Mouse (Mus musculus): ENCODE data around the gene Nes. TPM values are rescaled to one million over a fixed set of nuclear protein-coding genes. Genes with fewer than 3 reads are reported as not detected.
A peak's percentile ranks its signal among the peaks of the same experiment; 100 is the strongest.

The Nes gene
- polyA plus RNA-seq, 1 experiment from 2014 or later, result 28.8 TPM

- H3K9me3 ChIP-seq, result no peaks in the 10 kb centered on the region
- H3K36me3 ChIP-seq, result peaks cover 35% of the 10 kb centered on the region
- 45% methylated on average over 3 of the region's 3 CpGs for WGBS
- peak overlapping the region; percentile 93 for H3K27ac ChIP-seq
- H3K4me1 ChIP-seq, result peaks cover 73% of the 10 kb centered on the region
- DNase-seq (ENCODE audit: low spot score), result no peak
- no peaks in the 10 kb centered on the region for H3K27me3 ChIP-seq (ENCODE audit: insufficient read depth, poor library complexity, severe bottlenecking)
- H3K4me3 ChIP-seq, result no peak overlapping the region
These were observed 9.2 kb downstream of the Nes start for GRCm38 (mm10) chr3:87980085-87980484.

DNA sequence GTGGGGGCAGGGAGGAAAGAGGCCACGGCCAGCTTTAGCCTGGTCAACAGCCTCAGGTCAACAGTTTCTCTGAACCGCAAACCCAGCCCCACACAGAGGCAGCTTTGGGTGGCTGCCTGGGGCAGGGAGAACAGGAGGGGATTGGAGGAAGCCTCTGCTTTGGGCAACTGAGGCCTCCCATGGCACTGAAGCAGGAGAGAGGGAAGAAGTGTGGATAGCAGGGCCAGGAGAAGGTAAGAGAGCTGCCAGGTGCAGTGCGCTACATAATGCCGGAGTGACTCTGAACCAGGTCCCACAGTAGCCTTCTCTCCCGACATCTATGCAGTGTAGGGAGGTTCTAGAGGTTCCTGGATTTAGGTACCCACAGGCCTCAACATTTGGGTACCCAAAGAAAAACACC lies 9.8 kb downstream of the Nes start:
- H3K9me3 ChIP-seq, result no peaks in the 10 kb centered on the region; the same call in 1 of the 2 replicates
- no peak for DNase-seq (ENCODE audit: low spot score)
- peaks cover 28% of the 10 kb centered on the region for H3K36me3 ChIP-seq
- H3K27ac ChIP-seq, result peak overlapping the region; percentile 93
- H3K27me3 ChIP-seq (ENCODE audit: insufficient read depth, poor library complexity, severe bottlenecking), result no peaks in the 10 kb centered on the region
- H3K4me1 ChIP-seq, result peaks cover 80% of the 10 kb centered on the region
- H3K4me3 ChIP-seq, result no peak overlapping the region
- WGBS, result 57% methylated on average over 5 of the region's 5 CpGs

DNA sequence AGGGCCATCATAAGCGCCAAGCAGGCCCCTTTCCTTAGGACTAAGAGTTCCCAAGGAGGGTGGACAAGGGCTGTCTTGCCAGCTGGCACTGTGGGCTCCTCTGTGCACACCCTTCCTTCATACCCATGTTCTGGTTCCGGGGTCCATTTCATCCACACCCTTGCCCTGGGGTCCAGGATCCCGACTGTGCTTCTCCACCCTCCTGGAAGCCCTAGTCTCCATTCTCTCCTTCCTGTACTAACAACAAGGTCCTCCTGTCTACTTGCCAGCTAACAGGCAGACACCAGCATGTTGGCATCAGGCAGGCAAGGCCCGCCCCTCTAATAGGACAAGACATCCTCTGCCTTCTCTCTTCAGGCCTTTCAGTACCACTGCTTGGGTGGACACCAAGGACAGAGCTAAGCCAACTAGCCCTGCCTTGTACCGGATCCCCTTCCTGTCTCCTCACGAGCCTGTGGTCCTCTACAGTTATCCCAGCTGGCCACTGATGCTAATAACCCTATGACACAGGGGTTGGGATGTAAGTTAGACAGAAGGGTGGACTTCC lies 10.4 kb downstream of the Nes start:
- Histone ChIP-seq H3K27me3 (ENCODE audit: insufficient read depth, poor library complexity, severe bottlenecking) (no peaks in the 10 kb centered on the region), H3K9me3 (no peaks in the 10 kb centered on the region; the same call in 1 of the 2 replicates), H3K4me3 (no peak overlapping the region), H3K4me1 (peaks cover 85% of the 10 kb centered on the region), H3K27ac (peak overlapping the region; percentile 93), H3K36me3 (peaks cover 23% of the 10 kb centered on the region)
- no peak for DNase-seq (ENCODE audit: low spot score)
- WGBS, result 83% methylated on average over 6 of the region's 6 CpGs

GRCm38 (mm10) chr3:87981894-87982835 lies 11.3 kb downstream of the Nes start:
- Histone ChIP-seq H3K36me3 (peaks cover 14% of the 10 kb centered on the region), H3K4me1 (peaks cover 94% of the 10 kb centered on the region), H3K9me3 (no peaks in the 10 kb centered on the region; the same call in 1 of the 2 replicates), H3K4me3 (peak overlapping the region; percentile 44), H3K27ac (peak overlapping the region; percentile 93), H3K27me3 (ENCODE audit: insufficient read depth, poor library complexity, severe bottlenecking) (no peaks in the 10 kb centered on the region)
- DNase-seq (ENCODE audit: low spot score), result no peak
- 23% methylated on average over 12 of the region's 12 CpGs for WGBS

GRCm38 (mm10) chr3:87982836-87983601 lies 12.1 kb downstream of the Nes start:
- peaks cover 6% of the 10 kb centered on the region for H3K36me3 ChIP-seq
- peak overlapping the region; percentile 93 for H3K27ac ChIP-seq
- DNase-seq (ENCODE audit: low spot score), result no peak
- H3K4me1 ChIP-seq, result peaks cover 100% of the 10 kb centered on the region
- no peaks in the 10 kb centered on the region; the same call in 1 of the 2 replicates for H3K9me3 ChIP-seq
- H3K4me3 ChIP-seq, result peak overlapping the region; percentile 44
- no peaks in the 10 kb centered on the region for H3K27me3 ChIP-seq (ENCODE audit: insufficient read depth, poor library complexity, severe bottlenecking)
- 6% methylated on average over 13 of the region's 13 CpGs for WGBS

GRCm38 (mm10) chr3:87983627-87984026 lies 12.7 kb downstream of the Nes start:
- Histone ChIP-seq H3K9me3 (no peaks in the 10 kb centered on the region; the same call in 1 of the 2 replicates), H3K36me3 (no peaks in the 10 kb centered on the region), H3K4me3 (peak overlapping the region; percentile 44), H3K27ac (peak overlapping the region; percentile 93), H3K27me3 (ENCODE audit: insufficient read depth, poor library complexity, severe bottlenecking) (peaks cover 5% of the 10 kb centered on the region), H3K4me1 (peaks cover 100% of the 10 kb centered on the region)
- WGBS, result 39% methylated on average over 6 of the region's 6 CpGs
- DNase-seq (ENCODE audit: low spot score), result no peak

DNA sequence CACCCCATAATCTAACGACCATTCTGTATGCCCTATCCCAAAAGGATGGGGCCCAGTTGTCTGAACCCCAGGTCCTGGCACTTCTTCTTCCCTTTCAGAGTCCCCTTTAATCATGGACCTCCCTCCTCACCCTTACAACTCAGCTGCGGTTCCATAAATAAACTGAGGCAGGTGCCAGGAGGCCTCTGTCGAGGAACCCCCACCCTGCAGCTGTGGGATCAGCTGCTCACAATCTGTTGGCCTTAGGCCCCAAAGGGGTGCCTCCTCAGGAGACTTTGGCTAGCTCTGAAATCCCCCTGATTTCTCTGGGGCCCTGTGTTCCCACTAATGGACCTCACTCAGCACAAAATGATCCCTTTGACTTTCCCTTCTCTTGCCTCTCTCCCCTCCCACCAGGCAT lies 13.2 kb downstream of the Nes start:
- peaks cover 9% of the 10 kb centered on the region for H3K27me3 ChIP-seq (ENCODE audit: insufficient read depth, poor library complexity, severe bottlenecking)
- peak overlapping the region; percentile 93 for H3K27ac ChIP-seq
- H3K9me3 ChIP-seq, result no peaks in the 10 kb centered on the region; the same call in 1 of the 2 replicates
- no peaks in the 10 kb centered on the region for H3K36me3 ChIP-seq
- no peak overlapping the region for H3K4me3 ChIP-seq
- DNase-seq (ENCODE audit: low spot score), result no peak
- H3K4me1 ChIP-seq, result peaks cover 97% of the 10 kb centered on the region
- WGBS, result 35% methylated on average over 3 of the region's 3 CpGs

DNA sequence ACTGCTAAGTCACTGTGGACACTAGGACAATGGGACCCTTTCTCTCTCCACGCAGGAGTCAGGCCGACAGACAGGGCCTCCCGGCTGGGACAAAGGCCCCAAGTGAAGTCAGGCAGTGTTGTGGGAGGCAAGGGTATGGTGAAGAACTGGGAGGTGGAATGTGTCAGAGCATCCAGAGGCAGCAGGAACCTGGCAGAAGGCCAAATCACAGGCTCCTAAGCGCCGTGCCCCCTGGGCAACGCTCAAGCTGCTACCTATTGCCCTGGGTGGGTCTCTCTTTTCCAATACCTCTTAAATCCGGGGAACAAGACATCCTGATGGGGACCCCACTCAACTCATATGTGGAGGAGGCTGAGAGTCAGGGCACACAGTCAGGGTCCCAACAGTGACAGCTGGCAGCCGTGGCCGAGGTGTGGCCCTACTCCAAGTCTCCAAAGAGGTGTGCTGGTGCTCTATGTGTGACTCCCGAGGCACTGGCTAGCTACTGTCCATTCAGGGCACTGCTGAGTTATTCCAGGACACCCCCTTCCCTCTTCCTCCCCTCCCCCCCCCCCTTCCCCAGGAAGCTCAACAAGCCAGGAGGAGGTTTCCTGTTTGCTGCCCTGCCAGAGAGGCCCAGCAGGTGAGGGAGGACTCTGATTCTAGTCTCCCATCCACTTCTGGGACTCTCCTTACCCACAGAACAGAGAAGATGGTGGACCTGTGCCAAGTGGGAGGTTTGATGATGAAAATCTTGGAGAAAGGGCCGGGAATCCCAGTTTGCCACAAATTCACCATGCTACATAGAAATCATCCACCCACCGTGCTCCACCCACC lies 14.8 kb downstream of the Nes start:
- peaks cover 80% of the 10 kb centered on the region for H3K4me1 ChIP-seq
- DNase-seq (ENCODE audit: low spot score), result no peak
- H3K9me3 ChIP-seq, result no peaks in the 10 kb centered on the region; the same call in 1 of the 2 replicates
- peaks cover 26% of the 10 kb centered on the region for H3K27me3 ChIP-seq (ENCODE audit: insufficient read depth, poor library complexity, severe bottlenecking)
- 36% methylated on average over 12 of the region's 12 CpGs for WGBS
- H3K36me3 ChIP-seq, result no peaks in the 10 kb centered on the region
- H3K4me3 ChIP-seq, result peak overlapping the region; percentile 3; the same call in 1 of the 2 replicates
- peak overlapping the region; percentile 84 for H3K27ac ChIP-seq

DNA sequence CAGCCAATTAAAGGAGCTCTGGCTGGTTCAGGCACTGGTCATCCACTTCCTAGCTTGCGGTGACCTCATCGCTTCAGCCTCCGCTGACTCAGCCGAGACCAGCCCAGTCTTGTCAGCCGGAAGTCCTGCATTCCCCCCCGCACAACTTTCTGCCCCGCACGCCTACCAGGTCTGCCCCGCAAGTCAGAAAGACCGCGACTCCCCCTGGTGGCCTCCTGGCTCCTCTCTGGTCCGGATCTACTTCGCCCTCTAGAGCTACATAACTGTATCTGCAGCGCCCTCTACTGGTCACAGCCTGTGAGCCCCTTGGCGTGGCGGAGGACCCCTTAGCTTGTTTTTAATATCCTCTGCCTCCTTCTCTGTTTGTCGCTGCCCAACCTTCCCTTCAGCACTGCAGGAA lies 16.0 kb downstream of the Nes start:
- H3K27me3 ChIP-seq (ENCODE audit: insufficient read depth, poor library complexity, severe bottlenecking), result peaks cover 37% of the 10 kb centered on the region
- peak overlapping the region; percentile 55 for H3K4me3 ChIP-seq
- WGBS, result under 1% methylated on average over 17 of the region's 17 CpGs
- no peaks in the 10 kb centered on the region for H3K36me3 ChIP-seq
- peak overlapping the region; percentile 84 for H3K27ac ChIP-seq
- no peaks in the 10 kb centered on the region; the same call in 1 of the 2 replicates for H3K9me3 ChIP-seq
- peak; percentile 98 for DNase-seq (ENCODE audit: low spot score)
- H3K4me1 ChIP-seq, result peaks cover 69% of the 10 kb centered on the region

- Histone ChIP-seq H3K4me1 (peaks cover 61% of the 10 kb centered on the region), H3K9me3 (no peaks in the 10 kb centered on the region; the same call in 1 of the 2 replicates), H3K36me3 (no peaks in the 10 kb centered on the region), H3K27me3 (ENCODE audit: insufficient read depth, poor library complexity, severe bottlenecking) (peaks cover 45% of the 10 kb centered on the region), H3K4me3 (peak overlapping the region; percentile 55), H3K27ac (peak overlapping the region; percentile 84)
- DNase-seq (ENCODE audit: low spot score), result peak; percentile 93
- under 1% methylated on average over 15 of the region's 15 CpGs for WGBS
These were observed 16.8 kb downstream of the Nes start for GRCm38 (mm10) chr3:87987633-87988032.

DNA sequence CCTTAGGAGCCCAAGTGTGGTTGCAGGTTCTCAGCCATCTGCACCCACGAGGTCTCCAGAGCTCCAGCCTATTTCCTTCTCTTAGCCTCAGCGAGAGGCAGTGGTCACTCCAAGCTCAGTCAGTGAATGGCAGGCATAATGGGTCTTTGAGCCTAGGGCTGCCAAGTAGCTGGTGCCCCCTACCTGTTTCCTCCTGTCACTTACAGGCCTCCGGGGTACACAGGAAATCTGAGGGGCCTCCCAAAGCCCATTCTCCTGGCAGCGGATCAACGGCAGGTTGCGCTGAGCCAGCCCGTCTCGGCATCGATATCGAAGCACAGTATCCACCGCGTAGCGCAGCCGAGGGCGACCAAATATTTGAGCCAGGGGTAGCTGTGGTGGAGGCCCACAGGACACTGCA lies 17.2 kb downstream of the Nes start:
- 10% methylated on average over 15 of the region's 15 CpGs for WGBS
- no peaks in the 10 kb centered on the region; the same call in 1 of the 2 replicates for H3K9me3 ChIP-seq
- H3K4me3 ChIP-seq, result peak overlapping the region; percentile 55
- H3K4me1 ChIP-seq, result peaks cover 57% of the 10 kb centered on the region
- DNase-seq (ENCODE audit: low spot score), result no peak
- peak overlapping the region; percentile 84 for H3K27ac ChIP-seq
- H3K27me3 ChIP-seq (ENCODE audit: insufficient read depth, poor library complexity, severe bottlenecking), result peaks cover 49% of the 10 kb centered on the region
- H3K36me3 ChIP-seq, result no peaks in the 10 kb centered on the region

- Histone ChIP-seq H3K27me3 (ENCODE audit: insufficient read depth, poor library complexity, severe bottlenecking) (peaks cover 68% of the 10 kb centered on the region), H3K27ac (no peak overlapping the region), H3K9me3 (no peaks in the 10 kb centered on the region; the same call in 1 of the 2 replicates), H3K4me3 (no peak overlapping the region), H3K4me1 (peaks cover 38% of the 10 kb centered on the region), H3K36me3 (no peaks in the 10 kb centered on the region)
- no peak for DNase-seq (ENCODE audit: low spot score)
- 30% methylated on average over 10 of the region's 10 CpGs for WGBS
These were observed 19.1 kb downstream of the Nes start for GRCm38 (mm10) chr3:87989935-87990334.

All from heart, embryonic 10.5 days (tissue).